Mouse (Mus musculus) bone marrow macrophage, adult 2 months (primary cell): Measurements from ENCODE around the gene Ttc36.

Experiments used
- CTCF ChIP-seq: IDR thresholded peaks from 2 replicates; pipeline ENCODE4 v1.5.1; 2012; ENCODE audit warnings: low read depth, mild to moderate bottlenecking, low read length, moderate library complexity
- POLR2A ChIP-seq: IDR thresholded peaks from 2 replicates; pipeline ENCODE4 v1.6.1; 2012; ENCODE audit warnings: mild to moderate bottlenecking, low read depth, low read length, borderline replicate concordance

GRCm38 (mm10) chr9:44826660-44827059 lies 23.8 kb upstream of the Ttc36 start:
- TF ChIP-seq CTCF (no peak), POLR2A (no peak)
